Mouse (Mus musculus) neural tube, embryonic 15.5 days (tissue): ENCODE data around the gene Susd1. TPM values are rescaled to one million over a fixed set of nuclear protein-coding genes. Genes with fewer than 3 reads are reported as not detected.

Source experiments
- ATAC-seq: fragments of 200-750 bp; cut with Nextera tagmentation; 2 replicates; pipeline ENCODE4 v1.8.0; 2017; ENCODE audit warnings: mild to moderate bottlenecking, moderate TSS enrichment, moderate library complexity; ENCODE audit not compliant: low FRiP score
- H3K27ac ChIP-seq: fragments of 300-500 bp; sonication (generic); replicated peaks from 2 replicates; pipeline ENCODE4 v1.5.1; 2015; ENCODE audit warnings: mild to moderate bottlenecking, inconsistent platforms
- H3K27me3 ChIP-seq: fragments of 300-500 bp; sonication (generic); replicated peaks from 2 replicates; pipeline ENCODE4 v1.6.1; 2015; ENCODE audit warnings: inconsistent platforms
- H3K36me3 ChIP-seq: fragments of 300-500 bp; sonication (generic); 2 replicates; pipeline ENCODE4 v1.6.1; 2015; ENCODE audit warnings: inconsistent platforms
- H3K4me1 ChIP-seq: fragments of 300-500 bp; sonication (generic); 2 replicates; pipeline ENCODE4 v1.6.1; 2015; ENCODE audit warnings: inconsistent platforms
- H3K4me2 ChIP-seq: fragments of 300-500 bp; sonication (generic); 2 replicates; pipeline ENCODE4 v1.6.1; 2015; ENCODE audit warnings: inconsistent platforms, mild to moderate bottlenecking, moderate library complexity
- H3K4me3 ChIP-seq: fragments of 300-500 bp; sonication (generic); replicated peaks from 2 replicates; pipeline ENCODE4 v1.5.1; 2015; ENCODE audit warnings: mild to moderate bottlenecking, inconsistent platforms
- H3K9ac ChIP-seq: fragments of 300-500 bp; sonication (generic); replicated peaks from 2 replicates; pipeline ENCODE4 v1.6.1; 2015; ENCODE audit warnings: mild to moderate bottlenecking, inconsistent platforms
- H3K9me3 ChIP-seq: fragments of 300-500 bp; sonication (generic); replicated peaks from 2 replicates; pipeline ENCODE4 v1.6.1; 2016; ENCODE audit warnings: inconsistent platforms
- WGBS: fragments of 180-500 bp; shearing (Covaris S2); methylation state at CpG from one replicate; pipeline ENCODE4 v1.1.7; 2015; ENCODE audit warnings: mixed read lengths; 5-methylcytosine and 5-hydroxymethylcytosine counted together
- polyA plus RNA-seq: library from polyadenylated mRNA; unstranded; fragments of >200 nt; fragmentation: Nextera tagmentation; extraction: Ambion mirVana; gene quantifications from 2 replicates; pipeline ENCODE4 v1.2.1, GENCODE M21; 2015

The Susd1 gene
- polyA plus RNA-seq, 1 experiment from 2014 or later, result 2.8 TPM

GRCm38 (mm10) chr4:59326031-59326760 is 112.2 kb downstream of the Susd1 start:
- no peak overlapping the region for H3K27ac ChIP-seq
- H3K9me3 ChIP-seq, result no peaks in the 10 kb centered on the region
- H3K27me3 ChIP-seq, result no peaks in the 10 kb centered on the region
- 92% methylated on average over 6 of the region's 6 CpGs for WGBS
- H3K9ac ChIP-seq, result no peak overlapping the region
- no peak for ATAC-seq
- no peak overlapping the region for H3K4me2 ChIP-seq
- H3K4me3 ChIP-seq, result no peak overlapping the region
- peaks cover 11% of the 10 kb centered on the region; the same call in 1 of the 2 replicates for H3K4me1 ChIP-seq
- H3K36me3 ChIP-seq, result no peaks in the 10 kb centered on the region

- Histone ChIP-seq H3K27me3 (no peaks in the 10 kb centered on the region), H3K4me2 (no peak overlapping the region), H3K9ac (no peak overlapping the region), H3K4me3 (no peak overlapping the region), H3K36me3 (no peaks in the 10 kb centered on the region), H3K27ac (no peak overlapping the region), H3K4me1 (peaks cover 11% of the 10 kb centered on the region; the same call in 1 of the 2 replicates), H3K9me3 (no peaks in the 10 kb centered on the region)
- 89% methylated on average over 5 of the region's 5 CpGs for WGBS
- ATAC-seq, result no peak
Observed at GRCm38 (mm10) chr4:59324317-59324716, 114.1 kb downstream of the Susd1 start.

- Histone ChIP-seq H3K27ac (no peak overlapping the region), H3K27me3 (no peaks in the 10 kb centered on the region), H3K4me2 (no peak overlapping the region), H3K9me3 (no peaks in the 10 kb centered on the region), H3K36me3 (no peaks in the 10 kb centered on the region), H3K4me3 (no peak overlapping the region), H3K4me1 (peaks cover 11% of the 10 kb centered on the region; the same call in 1 of the 2 replicates), H3K9ac (no peak overlapping the region)
- no peak for ATAC-seq
- 15% methylated on average over 7 of the region's 7 CpGs for WGBS
Observed at GRCm38 (mm10) chr4:59323231-59323651, 115.2 kb downstream of the Susd1 start.

- 33% methylated on average over 3 of the region's 3 CpGs for WGBS
- no peak for ATAC-seq
- peaks cover 11% of the 10 kb centered on the region; the same call in 1 of the 2 replicates for H3K4me1 ChIP-seq
- no peaks in the 10 kb centered on the region for H3K9me3 ChIP-seq
- H3K27ac ChIP-seq, result no peak overlapping the region
- H3K4me3 ChIP-seq, result no peak overlapping the region
- H3K4me2 ChIP-seq, result no peak overlapping the region
- no peaks in the 10 kb centered on the region for H3K36me3 ChIP-seq
- H3K27me3 ChIP-seq, result no peaks in the 10 kb centered on the region
- no peak overlapping the region for H3K9ac ChIP-seq
Observed at GRCm38 (mm10) chr4:59322733-59323132, 115.7 kb downstream of the Susd1 start.

GRCm38 (mm10) chr4:59322056-59322455 is 116.4 kb downstream of the Susd1 start:
- no peak overlapping the region for H3K9ac ChIP-seq
- H3K36me3 ChIP-seq, result no peaks in the 10 kb centered on the region
- no peak overlapping the region for H3K27ac ChIP-seq
- 73% methylated on average over 6 of the region's 6 CpGs for WGBS
- no peaks in the 10 kb centered on the region for H3K27me3 ChIP-seq
- no peak for ATAC-seq
- no peaks in the 10 kb centered on the region for H3K9me3 ChIP-seq
- no peak overlapping the region for H3K4me2 ChIP-seq
- H3K4me1 ChIP-seq, result peaks cover 11% of the 10 kb centered on the region; the same call in 1 of the 2 replicates
- no peak overlapping the region for H3K4me3 ChIP-seq

GRCm38 (mm10) chr4:59321181-59322008 is 117.0 kb downstream of the Susd1 start:
- H3K4me2 ChIP-seq, result no peak overlapping the region
- H3K36me3 ChIP-seq, result no peaks in the 10 kb centered on the region
- no peak for ATAC-seq
- no peaks in the 10 kb centered on the region for H3K9me3 ChIP-seq
- 45% methylated on average over 12 of the region's 12 CpGs for WGBS
- peaks cover 11% of the 10 kb centered on the region; the same call in 1 of the 2 replicates for H3K4me1 ChIP-seq
- no peaks in the 10 kb centered on the region for H3K27me3 ChIP-seq
- H3K27ac ChIP-seq, result no peak overlapping the region
- H3K4me3 ChIP-seq, result no peak overlapping the region
- no peak overlapping the region for H3K9ac ChIP-seq

GRCm38 (mm10) chr4:59319136-59319941 is 119.1 kb downstream of the Susd1 start:
- 53% methylated on average over 9 of the region's 9 CpGs for WGBS
- no peaks in the 10 kb centered on the region for H3K27me3 ChIP-seq
- H3K27ac ChIP-seq, result no peak overlapping the region
- no peaks in the 10 kb centered on the region for H3K9me3 ChIP-seq
- no peak overlapping the region for H3K9ac ChIP-seq
- no peaks in the 10 kb centered on the region for H3K36me3 ChIP-seq
- peaks cover 11% of the 10 kb centered on the region; the same call in 1 of the 2 replicates for H3K4me1 ChIP-seq
- no peak overlapping the region for H3K4me2 ChIP-seq
- H3K4me3 ChIP-seq, result no peak overlapping the region
- no peak for ATAC-seq

- Histone ChIP-seq H3K4me3 (no peak overlapping the region), H3K4me1 (peaks cover 11% of the 10 kb centered on the region; the same call in 1 of the 2 replicates), H3K36me3 (no peaks in the 10 kb centered on the region), H3K27ac (no peak overlapping the region), H3K9ac (no peak overlapping the region), H3K9me3 (no peaks in the 10 kb centered on the region), H3K27me3 (no peaks in the 10 kb centered on the region), H3K4me2 (no peak overlapping the region)
- WGBS, result 86% methylated on average over 6 of the region's 6 CpGs
- ATAC-seq, result no peak
Observed at GRCm38 (mm10) chr4:59318602-59319001, 119.8 kb downstream of the Susd1 start.

GRCm38 (mm10) chr4:59315553-59316405 is 122.7 kb downstream of the Susd1 start:
- 77% methylated on average over 15 of the region's 15 CpGs for WGBS

GRCm38 (mm10) chr4:59314939-59315552 is 123.4 kb downstream of the Susd1 start:
- no peaks in the 10 kb centered on the region for H3K4me1 ChIP-seq
- WGBS, result 74% methylated on average over 3 of the region's 3 CpGs
- no peak overlapping the region for H3K4me3 ChIP-seq
- H3K9me3 ChIP-seq, result no peaks in the 10 kb centered on the region
- H3K36me3 ChIP-seq, result no peaks in the 10 kb centered on the region
- H3K27me3 ChIP-seq, result no peaks in the 10 kb centered on the region
- no peak overlapping the region for H3K9ac ChIP-seq
- H3K27ac ChIP-seq, result no peak overlapping the region
- no peak for ATAC-seq
- H3K4me2 ChIP-seq, result no peak overlapping the region

More at GRCm38 (mm10) chr4:59315553-59316405, 122.7 kb downstream of the Susd1 start:
- no peak overlapping the region for H3K27ac ChIP-seq
- no peak for ATAC-seq
- no peaks in the 10 kb centered on the region for H3K9me3 ChIP-seq
- H3K4me1 ChIP-seq, result no peaks in the 10 kb centered on the region
- H3K36me3 ChIP-seq, result no peaks in the 10 kb centered on the region
- no peak overlapping the region for H3K4me2 ChIP-seq
- H3K27me3 ChIP-seq, result no peaks in the 10 kb centered on the region
- no peak overlapping the region for H3K9ac ChIP-seq
- no peak overlapping the region for H3K4me3 ChIP-seq
